Mouse (Mus musculus) lung, embryonic 14.5 days (tissue): ENCODE results near the gene Ercc8. TPM values are rescaled to one million over a fixed set of nuclear protein-coding genes. Genes with fewer than 3 reads are reported as not detected.
A peak's percentile ranks its signal among the peaks of the same experiment; 100 is the strongest.

Experiments
- ATAC-seq: fragments of 200-750 bp; cut with Nextera tagmentation; 2 replicates; pipeline ENCODE4 v1.8.0; 2017; ENCODE audit warnings: mild to moderate bottlenecking, moderate TSS enrichment, moderate library complexity; ENCODE audit not compliant: insufficient read depth
- DNase-seq: peaks from one replicate; pipeline ENCODE4 v3.0.0-alpha.2; 2015
- H3K27ac ChIP-seq: fragments of 300-500 bp; sonication (generic); 2 replicates; pipeline ENCODE4 v1.5.1; 2014; ENCODE audit warnings: low read depth, mild to moderate bottlenecking, moderate library complexity
- H3K27me3 ChIP-seq: fragments of 300-500 bp; sonication (generic); 2 replicates; pipeline ENCODE4 v1.6.1; 2014; ENCODE audit warnings: low read length, control low read depth; ENCODE audit not compliant: insufficient read depth
- H3K36me3 ChIP-seq: fragments of 300-500 bp; sonication (generic); 2 replicates; pipeline ENCODE4 v1.6.1; 2014; ENCODE audit warnings: control low read depth; ENCODE audit not compliant: insufficient read depth
- H3K4me1 ChIP-seq: fragments of 300-500 bp; sonication (generic); 2 replicates; pipeline ENCODE4 v1.6.1; 2014; ENCODE audit warnings: antibody characterized with exemption, control low read depth; ENCODE audit not compliant: insufficient read depth
- H3K4me2 ChIP-seq: fragments of 300-500 bp; sonication (generic); 2 replicates; pipeline ENCODE4 v1.6.1; 2014; ENCODE audit warnings: mild to moderate bottlenecking
- H3K4me3 ChIP-seq: fragments of 300-500 bp; sonication (generic); 2 replicates; pipeline ENCODE4 v1.5.1; 2014; ENCODE audit warnings: low read depth, low read length
- H3K9ac ChIP-seq: fragments of 300-500 bp; sonication (generic); 2 replicates; pipeline ENCODE4 v1.6.1; 2014
- H3K9me3 ChIP-seq: fragments of 300-500 bp; sonication (generic); 2 replicates; pipeline ENCODE4 v1.6.1; 2016; ENCODE audit warnings: low read depth, low read length, control low read depth
- CTCF ChIP-seq: IDR thresholded peaks from 2 replicates; pipeline ENCODE4 v1.5.1; 2016; ENCODE audit warnings: antibody characterized with exemption, low read depth
- WGBS: fragments of 180-500 bp; shearing (Covaris S2); extraction: QIAGEN DNeasy Blood & Tissue Kit; methylation state at CpG from one replicate; pipeline ENCODE4 v1.1.7; 2014; 5-methylcytosine and 5-hydroxymethylcytosine counted together
- polyA plus RNA-seq: library from polyadenylated mRNA; unstranded; fragments of >200 nt; fragmentation: Nextera tagmentation; extraction: Ambion mirVana; gene quantifications from 2 replicates; pipeline ENCODE4 v1.2.1, GENCODE M21; 2014

The Ercc8 gene
- polyA plus RNA-seq, 1 experiment from 2014 or later, result 23.7 TPM

GRCm38 (mm10) chr13:108132031-108132819, 26.3 kb upstream of the Ercc8 start:
- Histone ChIP-seq H3K27me3 (no peaks in the 10 kb centered on the region), H3K9me3 (no peaks in the 10 kb centered on the region)
- no peak for ATAC-seq

DNA sequence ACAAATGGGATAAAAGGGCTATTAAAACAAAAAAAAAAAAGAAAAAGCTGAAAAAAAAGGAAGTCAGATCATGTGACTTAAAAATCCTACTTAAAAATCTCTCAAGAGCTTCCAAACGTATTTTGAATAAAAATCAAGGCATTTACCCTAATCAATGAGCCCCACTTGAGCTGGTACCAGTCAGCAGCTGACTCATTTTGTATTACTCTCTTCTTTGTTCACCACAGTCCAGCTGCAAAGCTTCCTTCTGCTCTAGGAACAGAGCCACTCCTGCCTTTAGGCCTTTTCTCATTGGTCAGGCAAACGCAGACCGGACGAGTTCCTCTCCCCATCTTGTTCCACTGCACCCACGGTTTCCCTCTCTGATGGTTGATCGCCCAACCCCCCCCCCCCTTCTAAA, 22.9 kb upstream of the Ercc8 start:
- no peaks in the 10 kb centered on the region for H3K36me3 ChIP-seq
- no peak for DNase-seq
- no peak for TF ChIP-seq CTCF
- H3K4me2 ChIP-seq, result no peak overlapping the region
- no peak overlapping the region for H3K4me3 ChIP-seq
- no peak overlapping the region for H3K9ac ChIP-seq
- WGBS, result 78% methylated on average over 6 of the region's 6 CpGs
- no peak for ATAC-seq
- H3K27ac ChIP-seq, result no peak overlapping the region
- no peaks in the 10 kb centered on the region for H3K27me3 ChIP-seq
- no peaks in the 10 kb centered on the region for H3K4me1 ChIP-seq
- H3K9me3 ChIP-seq, result no peaks in the 10 kb centered on the region

More at GRCm38 (mm10) chr13:108132031-108132819, 26.3 kb upstream of the Ercc8 start:
- Histone ChIP-seq H3K4me3 (no peak overlapping the region), H3K36me3 (no peaks in the 10 kb centered on the region), H3K9ac (no peak overlapping the region), H3K4me1 (no peaks in the 10 kb centered on the region), H3K27ac (no peak overlapping the region), H3K4me2 (no peak overlapping the region)
- TF ChIP-seq CTCF, result no peak
- peak; percentile 41 for DNase-seq
- 49% methylated on average over 6 of the region's 6 CpGs for WGBS

DNA sequence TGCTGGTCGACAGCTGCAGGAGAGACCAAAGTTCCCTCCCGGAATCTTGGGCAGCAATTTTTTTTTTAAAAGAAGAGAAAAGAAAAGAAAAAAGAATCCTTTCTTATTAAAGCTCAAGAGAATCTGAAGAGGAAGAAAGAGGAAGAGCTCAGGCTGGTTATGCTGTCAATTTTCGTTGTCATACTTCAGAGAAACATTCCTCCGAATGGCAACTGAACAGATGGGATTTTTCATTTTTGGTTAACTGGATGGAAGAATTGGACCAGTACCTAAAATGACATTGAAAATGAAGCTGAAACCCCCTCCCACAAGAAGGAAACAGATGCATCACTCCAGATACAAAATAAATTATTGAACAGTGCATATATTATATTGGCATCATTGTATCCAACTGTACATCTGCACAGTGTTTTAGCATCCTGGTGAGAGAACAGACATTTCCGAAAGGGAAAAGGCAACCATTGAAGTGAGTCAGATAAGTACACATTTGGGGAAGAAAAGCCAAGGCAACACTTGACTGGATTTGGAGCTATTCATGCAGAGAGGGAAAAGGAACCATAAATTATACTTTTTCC, 20.0 kb upstream of the Ercc8 start:
- Histone ChIP-seq H3K27ac (no peak overlapping the region), H3K9ac (no peak overlapping the region)
- WGBS, result 66% methylated on average over 5 of the region's 5 CpGs

GRCm38 (mm10) chr13:108144086-108144485, 14.4 kb upstream of the Ercc8 start:
- H3K36me3 ChIP-seq, result no peaks in the 10 kb centered on the region
- H3K4me3 ChIP-seq, result no peak overlapping the region
- ATAC-seq (no peak), DNase-seq (no peak)
- H3K27me3 ChIP-seq, result no peaks in the 10 kb centered on the region
- H3K9me3 ChIP-seq, result no peaks in the 10 kb centered on the region
- no peak for TF ChIP-seq CTCF
- no peak overlapping the region for H3K9ac ChIP-seq
- H3K4me2 ChIP-seq, result no peak overlapping the region
- 90% methylated on average over 8 of the region's 8 CpGs for WGBS
- H3K27ac ChIP-seq, result no peak overlapping the region
- H3K4me1 ChIP-seq, result no peaks in the 10 kb centered on the region

More for the DNA sequence above, 20.0 kb upstream of the Ercc8 start:
- no peak for ATAC-seq
- Histone ChIP-seq H3K4me2 (no peak overlapping the region), H3K4me3 (no peak overlapping the region), H3K9me3 (no peaks in the 10 kb centered on the region), H3K4me1 (no peaks in the 10 kb centered on the region), H3K27me3 (no peaks in the 10 kb centered on the region), H3K36me3 (no peaks in the 10 kb centered on the region)
- TF ChIP-seq CTCF, result no peak
- no peak for DNase-seq

DNA sequence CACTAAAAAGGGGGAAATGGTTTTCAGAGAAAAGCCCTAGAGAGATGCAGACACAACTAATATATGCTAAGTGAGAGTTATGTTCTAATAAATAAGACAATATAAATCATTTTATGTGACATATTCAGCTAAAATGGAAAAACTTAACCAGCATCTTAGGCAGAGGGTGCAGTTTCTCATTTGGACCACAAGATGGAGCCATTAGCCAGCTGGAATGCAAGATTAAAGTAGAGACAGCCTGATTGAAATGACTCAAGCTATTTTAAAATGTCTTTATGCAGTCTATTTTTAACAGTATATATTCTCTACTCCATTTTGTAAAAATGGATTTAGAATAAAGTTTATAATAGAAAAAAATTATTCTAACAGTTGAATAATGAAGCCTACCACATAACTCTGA, 6.7 kb upstream of the Ercc8 start:
- H3K27me3 ChIP-seq, result no peaks in the 10 kb centered on the region
- no peaks in the 10 kb centered on the region for H3K4me1 ChIP-seq
- DNase-seq (peak; percentile 75), ATAC-seq (no peak)
- H3K4me3 ChIP-seq, result no peak overlapping the region
- no peak overlapping the region for H3K27ac ChIP-seq
- no peak overlapping the region for H3K9ac ChIP-seq
- no peaks in the 10 kb centered on the region for H3K9me3 ChIP-seq
- no peaks in the 10 kb centered on the region for H3K36me3 ChIP-seq
- H3K4me2 ChIP-seq, result no peak overlapping the region
- peak; percentile 81 for TF ChIP-seq CTCF

- Histone ChIP-seq H3K36me3 (no peaks in the 10 kb centered on the region), H3K4me2 (no peak overlapping the region), H3K27me3 (no peaks in the 10 kb centered on the region), H3K9me3 (no peaks in the 10 kb centered on the region), H3K4me1 (no peaks in the 10 kb centered on the region), H3K9ac (no peak overlapping the region), H3K4me3 (no peak overlapping the region), H3K27ac (no peak overlapping the region)
- ATAC-seq, result peak; percentile 47
- 60% methylated on average over 8 of the region's 8 CpGs for WGBS
- TF ChIP-seq CTCF, result peak; percentile 73
- DNase-seq, result peak; percentile 91
Observed at GRCm38 (mm10) chr13:108152650-108153372, 5.7 kb upstream of the Ercc8 start.

- no peak overlapping the region for H3K9ac ChIP-seq
- H3K27me3 ChIP-seq, result no peaks in the 10 kb centered on the region
- no peaks in the 10 kb centered on the region for H3K9me3 ChIP-seq
- 76% methylated on average over 2 of the region's 2 CpGs for WGBS
- ATAC-seq (no peak), DNase-seq (no peak)
- H3K4me1 ChIP-seq, result peaks cover 4% of the 10 kb centered on the region; the same call in 1 of the 2 replicates
- H3K4me2 ChIP-seq, result peak overlapping the region; percentile 69
- H3K36me3 ChIP-seq, result peaks cover 3% of the 10 kb centered on the region; the same call in 1 of the 2 replicates
- TF ChIP-seq CTCF, result no peak
- H3K4me3 ChIP-seq, result peak overlapping the region; percentile 78; the same call in 1 of the 2 replicates
- no peak overlapping the region for H3K27ac ChIP-seq
Observed at GRCm38 (mm10) chr13:108157156-108157555, 1.4 kb upstream of the Ercc8 start.
